In genomic region chr8:123518667-123519066, GRCm38 (mm10) we compare ENCODE assay signal across 8 mouse cellular contexts. TPM values are rescaled to one million over a fixed set of nuclear protein-coding genes. Genes with fewer than 3 reads are reported as not detected.
DNase-seq lines count a peak whose midpoint lies in the region; ATAC-seq lines count a peak whose summit lies in the region.

Gas8 (plus strand) TSS chr8:123518834.

- H3K4me2 ChIP-seq in hindbrain, embryonic 12.5 days (replicated peaks) = peak within 1 kb of the TSS; percentile 87

- H3K4me3 ChIP-seq in hindbrain, embryonic 12.5 days = peak within 1 kb of the TSS; percentile 78

- H3K27me3 ChIP-seq in hindbrain, embryonic 12.5 days = 0 out of 2 replicates have a peak, but pooled peaks cover 4% of the 10 kb centered on the region

- WGBS in hindbrain, embryonic 12.5 days = under 1% methylated on average over 20 of the region's 20 CpGs

- no peaks in the 10 kb centered on the region for H3K9me3 ChIP-seq in hindbrain, embryonic 12.5 days (replicated peaks)

- H3K4me1 ChIP-seq in hindbrain, embryonic 12.5 days = peaks cover 10% of the 10 kb centered on the region

- peak; percentile 96 for DNase-seq in Muller cell, postnatal 12 days (ENCODE audit: inconsistent ontology term)
- DNase-seq in cerebellum, adult 9-11 months = peak; percentile 90
- DNase-seq in frontal cortex, adult 2 months (ENCODE audit: extremely low spot score in 1 of 2, low spot score in 1 of 2) = peak; percentile 82 to 94
- peak; percentile 86 to 93 for DNase-seq in layer of hippocampus, postnatal 14 days (ENCODE audit: low spot score in 2 of 2)
- DNase-seq in lung, postnatal 14 days = peak; percentile 91
- peak; percentile 86 for DNase-seq in retina, adult 2 months (ENCODE audit: low read depth, low spot score)
- peak; percentile 82 to 86 for DNase-seq in thymus, postnatal 36 days

- peak; percentile 84 for ATAC-seq in hindbrain, embryonic 12.5 days (ENCODE audit: low FRiP score)

- H3K36me3 ChIP-seq in hindbrain, embryonic 12.5 days = peaks cover 26% of the 10 kb centered on the region

- H3K9ac ChIP-seq in hindbrain, embryonic 12.5 days = peak within 1 kb of the TSS; percentile 89

- H3K27ac ChIP-seq in hindbrain, embryonic 12.5 days = peak within 1 kb of the TSS; percentile 58; the same call in 1 of the 2 replicates

RNA-seq across cellular contexts. Expression of gene Gas8, which starts in this region (rescaled TPM):
- polyA plus RNA-seq in frontal cortex, adult 2 months (2012; rRNA removed) = 42.5 and 43.5 TPM in 2 replicates
- polyA plus RNA-seq in hindbrain, embryonic 12.5 days (2016; fragmentation: Nextera tagmentation; extraction: Ambion mirVana) = 41.7 and 44.6 TPM in 2 replicates
- 10 to 100 TPM; 31.7 to 31.8 TPM for total RNA-seq in layer of hippocampus, postnatal 14 days (2021)

Comparison
In these comparisons a context has a peak if more than half of its experiments do, and no peak if none do; other contexts are left out.
1. Peak in every context shown above with its lines: DNase-seq, ATAC-seq, H3K4me3 ChIP-seq and H3K27ac ChIP-seq.